Mouse (Mus musculus) right cerebral cortex, adult 2 months (tissue): Measurements from ENCODE around the gene Stard7.
"Not testable (repeated sequence)": the region's sequence is repeated elsewhere in the genome, so short reads cannot be mapped to it uniquely, and the experiment has no call there.

Experiments
- DNase-seq, 2 experiments: peaks; one replicate each; pipeline ENCODE4 v3.0.0; 2021 to 2022; ENCODE audit warnings: low spot score in 2 of 2

Stard7 gene

GRCm38 (mm10) chr2:127269491-127270299 lies at the start of gene Stard7:
TSS of gene Stard7 (plus strand) at chr2:127270218.
- DNase-seq: peak; percentile 95

- no peak for DNase-seq
Observed at GRCm38 (mm10) chr2:127225261-127225660, 44.8 kb upstream of the Stard7 start.

- no peak for DNase-seq
Observed at GRCm38 (mm10) chr2:127237897-127238610, 32.0 kb upstream of the Stard7 start.

GRCm38 (mm10) chr2:127240065-127240464 lies 30.0 kb upstream of the Stard7 start:
- no peak for DNase-seq

- peak; percentile 98 for DNase-seq
Observed at GRCm38 (mm10) chr2:127247592-127248333, 22.3 kb upstream of the Stard7 start, which contains the start of the genes Ciao1 and Tmem127. TSS of gene Ciao1 (minus strand) at chr2:127247816. TSS of gene Tmem127 (plus strand) at chr2:127247908.

GRCm38 (mm10) chr2:127248334-127249004 lies 21.5 kb upstream of the Stard7 start:
- DNase-seq: peak; percentile 23 to 42

- DNase-seq: no peak
Observed at GRCm38 (mm10) chr2:127250291-127251008, 19.6 kb upstream of the Stard7 start.

GRCm38 (mm10) chr2:127251457-127251856 lies 18.6 kb upstream of the Stard7 start:
- DNase-seq: no peak

GRCm38 (mm10) chr2:127251880-127252527 lies 18.0 kb upstream of the Stard7 start:
- DNase-seq: no peak

- DNase-seq: no peak
Observed at GRCm38 (mm10) chr2:127252787-127253186, 17.2 kb upstream of the Stard7 start.

- DNase-seq: no peak
Observed at GRCm38 (mm10) chr2:127254604-127255134, 15.3 kb upstream of the Stard7 start.

GRCm38 (mm10) chr2:127255294-127255693 lies 14.7 kb upstream of the Stard7 start:
- no peak for DNase-seq

GRCm38 (mm10) chr2:127259340-127259739 lies 10.7 kb upstream of the Stard7 start:
- peak in 1 of 2 experiments; percentile 26 for DNase-seq

- no peak for DNase-seq
Observed at GRCm38 (mm10) chr2:127262480-127262879, 7.5 kb upstream of the Stard7 start.

GRCm38 (mm10) chr2:127267854-127268253 lies 2.2 kb upstream of the Stard7 start:
- DNase-seq: no peak

- DNase-seq: peak; percentile 78 to 85
Observed at GRCm38 (mm10) chr2:127270300-127271041, 453 bp downstream of the Stard7 start.

GRCm38 (mm10) chr2:127271042-127271515 lies 1.1 kb downstream of the Stard7 start:
- peak; percentile 42 to 49 for DNase-seq

- not testable (repeated sequence) for DNase-seq
Observed at GRCm38 (mm10) chr2:127272049-127272448, 2.0 kb downstream of the Stard7 start.

GRCm38 (mm10) chr2:127272806-127273205 lies 2.8 kb downstream of the Stard7 start:
- DNase-seq: no peak
